In genomic region chr5:148595459-148595751, GRCm38 (mm10) we compare ENCODE assay signal across 21 mouse cellular contexts. TPM values are rescaled to one million over a fixed set of nuclear protein-coding genes. Genes with fewer than 3 reads are reported as not detected.
A peak's percentile ranks its signal among the peaks of the same experiment; 100 is the strongest.
DNase-seq lines count a peak whose midpoint lies in the region; ATAC-seq and TF ChIP-seq lines count a peak whose summit lies in the region.
"Had no signal": no experiment of that assay in that cellular context is flagged by ENCODE, and none has a peak within 500 bp of the region (broad histone marks: within the 10 kb centered on the region; RNA-seq: fewer than 3 reads in every experiment).

No protein-coding gene starts in this region.

- no peak overlapping the region for H3K4me2 ChIP-seq in intestine, embryonic 16.5 days (ENCODE audit: low read depth, low read length)
- H3K4me2 ChIP-seq: heart, embryonic 11.5 days; lung, embryonic 14.5 days had no signal

- peak; percentile 44 for ATAC-seq in CD4-positive, CD25-positive, alpha-beta regulatory T cell, adult 4 months
- peak; percentile 88 for ATAC-seq in granulocyte monocyte progenitor cell, adult 5-6 weeks (replicated peaks; ENCODE audit: poor library complexity, severe bottlenecking)
- ATAC-seq in intestine, embryonic 16.5 days: no peak

- no peaks in the 10 kb centered on the region for H3K27me3 ChIP-seq in spleen, adult 2 months (ENCODE audit: control insufficient read depth, insufficient read depth, low read length)
- H3K27me3 ChIP-seq in splenic B cell, adult 2 months (ENCODE audit: control insufficient read depth, insufficient read depth, low read length, poor library complexity, severe bottlenecking): no peaks in the 10 kb centered on the region
- no peaks in the 10 kb centered on the region for H3K27me3 ChIP-seq in intestine, embryonic 16.5 days (replicated peaks; ENCODE audit: control insufficient read depth, insufficient read depth, low read length)
- no peaks in the 10 kb centered on the region for H3K27me3 ChIP-seq in midbrain, embryonic 10.5 days (ENCODE audit: low read depth, poor library complexity, severe bottlenecking)

- 33% methylated on average over 1 of the region's 1 CpGs for WGBS in spleen, adult 2 months
- WGBS in intestine, embryonic 16.5 days: 63% methylated on average over 1 of the region's 1 CpGs
- WGBS in midbrain, embryonic 10.5 days: 77% methylated on average over 1 of the region's 1 CpGs

- H3K36me3 ChIP-seq in spleen, adult 2 months (ENCODE audit: control insufficient read depth, insufficient read depth, low read length): no peaks in the 10 kb centered on the region
- no peaks in the 10 kb centered on the region for H3K36me3 ChIP-seq in splenic B cell, adult 2 months (ENCODE audit: control insufficient read depth, insufficient read depth, low read length, poor library complexity, severe bottlenecking)
- H3K36me3 ChIP-seq in intestine, embryonic 16.5 days (ENCODE audit: control insufficient read depth, insufficient read depth, low read length): no peaks in the 10 kb centered on the region
- no peaks in the 10 kb centered on the region for H3K36me3 ChIP-seq in midbrain, embryonic 10.5 days

- peak in 1 of 2 experiments; percentile 52 for DNase-seq in spleen, adult 2 months (ENCODE audit: low read depth in 1 of 2, low spot score in 2 of 2)
- no peak for DNase-seq in spleen, adult 18-20 months
- DNase-seq in splenic B cell, adult 2 months (ENCODE audit: low read depth, low spot score): peak; percentile 75
- DNase-seq in layer of hippocampus, postnatal 14 days (ENCODE audit: low spot score in 2 of 2): no peak
- DNase-seq in midbrain, embryonic 10.5 days (ENCODE audit: low spot score): no peak
- DNase-seq: adrenal gland, adult 8-10 months; cerebellum, adult 11 months; cerebellum, postnatal 14 days; gastrocnemius, adult 2 months; heart, postnatal 10 days; kidney, postnatal 14 days; liver; lung, embryonic 14.5 days; right cerebral cortex, adult 18-20 months; thymus, postnatal 14 days had no signal

- no peak overlapping the region for H3K4me3 ChIP-seq in spleen, adult 2 months (ENCODE audit: extremely low read depth, insufficient read depth, insufficient read length)
- no peak overlapping the region for H3K4me3 ChIP-seq in intestine, embryonic 16.5 days (ENCODE audit: low read length)
- H3K4me3 ChIP-seq in midbrain, embryonic 10.5 days: no peak overlapping the region
- H3K4me3 ChIP-seq: gastrocnemius, adult 2 months; layer of hippocampus, adult 2 months had no signal

- no peak for TF ChIP-seq POLR2A in spleen, adult 2 months (IDR thresholded peaks at IDR 0.05; ENCODE audit: low read depth, low read length)

- H3K9ac ChIP-seq in intestine, embryonic 16.5 days (ENCODE audit: low read depth, low read length): no peak overlapping the region
- H3K9ac ChIP-seq: lung, embryonic 14.5 days had no signal

- H3K27ac ChIP-seq in spleen, adult 2 months (ENCODE audit: insufficient read depth, low read length): peak overlapping the region; percentile 82; the same call in 1 of the 2 replicates
- H3K27ac ChIP-seq in intestine, embryonic 16.5 days (ENCODE audit: low read length): no peak overlapping the region
- no peak overlapping the region for H3K27ac ChIP-seq in midbrain, embryonic 10.5 days (replicated peaks)
- H3K27ac ChIP-seq: gastrocnemius, adult 2 months; layer of hippocampus, adult 2 months; stomach, postnatal 0 days had no signal

- no peaks in the 10 kb centered on the region for H3K9me3 ChIP-seq in intestine, embryonic 16.5 days (ENCODE audit: control insufficient read depth, low read length)
- H3K9me3 ChIP-seq in midbrain, embryonic 10.5 days (replicated peaks): no peaks in the 10 kb centered on the region

- peaks cover 7% of the 10 kb centered on the region for H3K4me1 ChIP-seq in spleen, adult 2 months (ENCODE audit: control insufficient read depth, insufficient read depth, insufficient read length)
- H3K4me1 ChIP-seq in intestine, embryonic 16.5 days (ENCODE audit: control insufficient read depth, insufficient read depth, low read length): 0 out of 2 replicates have a peak, but pooled peaks cover 6% of the 10 kb centered on the region
- peaks cover 31% of the 10 kb centered on the region for H3K4me1 ChIP-seq in midbrain, embryonic 10.5 days

- no peak for TF ChIP-seq CTCF in spleen, adult 2 months (IDR thresholded peaks at IDR 0.05; ENCODE audit: extremely low read depth, insufficient read depth, insufficient read length, insufficient replicate concordance)

RNA-seq across cellular contexts. Expression of gene Ubl3, which starts 42.8 kb away (rescaled TPM):
- 47.2 and 57.5 TPM in 2 replicates for polyA plus RNA-seq in spleen, adult 2 months (2012; rRNA removed)
- 100 to 1,000 TPM in 1 of 2 experiments, 10 to 100 TPM in 1; 85.9 to 102 TPM for polyA plus RNA-seq in CD4-positive, CD25-positive, alpha-beta regulatory T cell, adult 4 months (2017; shearing (Covaris generic))
- 25.4 and 33.9 TPM in 2 replicates for total RNA-seq in granulocyte monocyte progenitor cell, adult 5-6 weeks (2014; fragmentation: Nextera tagmentation)
- total RNA-seq in granulocyte monocyte progenitor cell, adult 5-6 weeks (2017): 33.6 and 46.5 TPM in 2 replicates
- total RNA-seq in layer of hippocampus, postnatal 14 days (2021): 100 to 1,000 TPM; 198 to 222 TPM
- 27.0 and 59.0 TPM in 2 replicates for polyA plus RNA-seq in intestine, embryonic 16.5 days (2015; fragmentation: Nextera tagmentation; extraction: Ambion mirVana)
- 52.5 and 52.7 TPM in 2 replicates for polyA plus RNA-seq in midbrain, embryonic 10.5 days (2016; fragmentation: Nextera tagmentation; extraction: Ambion mirVana)
